Mouse (Mus musculus) ES-E14 (cell line): ENCODE measurements around the gene Olfr95.

Experiments
- HCFC1 ChIP-seq: IDR thresholded peaks from 2 replicates; pipeline ENCODE4 v1.6.1; 2012; ENCODE audit warnings: low read length, inconsistent platforms, borderline replicate concordance; ENCODE audit not compliant: insufficient read depth
- ZNF384 ChIP-seq: IDR thresholded peaks from 2 replicates; pipeline ENCODE4 v1.6.1; 2012; ENCODE audit warnings: low read depth, low read length, inconsistent platforms

DNA sequence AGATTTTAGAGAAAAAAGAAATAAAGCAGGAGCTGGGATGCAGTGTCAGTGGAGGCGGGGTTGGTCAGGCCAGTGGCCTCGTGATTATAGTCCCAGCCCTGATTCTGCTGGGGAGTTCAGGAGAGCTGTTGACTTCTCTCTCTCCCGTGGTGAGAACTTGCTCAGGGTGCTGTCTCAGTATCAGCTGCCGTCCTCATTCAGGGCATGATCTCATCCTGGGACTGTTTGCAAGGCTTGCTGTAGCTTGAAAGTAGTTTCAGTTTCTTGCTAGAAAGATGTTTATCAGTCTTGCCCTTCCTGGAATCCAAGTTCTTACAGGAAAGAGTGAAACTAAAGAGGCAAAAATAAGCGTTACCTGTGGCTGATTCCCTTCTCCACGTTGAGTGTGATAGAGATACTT lies 27.4 kb downstream of the Olfr95 start:
- TF ChIP-seq ZNF384, result no peak
- no peak for TF ChIP-seq HCFC1
